Mouse (Mus musculus) adrenal gland, adult 2 months (tissue): ENCODE results near the gene Evc2. TPM values are rescaled to one million over a fixed set of nuclear protein-coding genes. Genes with fewer than 3 reads are reported as not detected.
A peak's percentile ranks its signal among the peaks of the same experiment; 100 is the strongest.

ENCODE experiments used
- DNase-seq: peaks from one replicate; pipeline ENCODE4 v3.0.0; 2021
- polyA plus RNA-seq: library from polyadenylated mRNA; depleted of rRNA; stranded (reverse); fragments of >200 nt; gene quantifications from 2 replicates; pipeline ENCODE4 v1.2.3, GENCODE M21; 2012
- total RNA-seq, 2 experiments: library from RNA; stranded (reverse); gene quantifications; 2 replicates each; pipeline ENCODE4 v1.2.3; 2021

Evc2 gene
- total and polyA plus RNA-seq, 3 experiments: 11.8 to 19.8 (median 19.6) TPM

DNA sequence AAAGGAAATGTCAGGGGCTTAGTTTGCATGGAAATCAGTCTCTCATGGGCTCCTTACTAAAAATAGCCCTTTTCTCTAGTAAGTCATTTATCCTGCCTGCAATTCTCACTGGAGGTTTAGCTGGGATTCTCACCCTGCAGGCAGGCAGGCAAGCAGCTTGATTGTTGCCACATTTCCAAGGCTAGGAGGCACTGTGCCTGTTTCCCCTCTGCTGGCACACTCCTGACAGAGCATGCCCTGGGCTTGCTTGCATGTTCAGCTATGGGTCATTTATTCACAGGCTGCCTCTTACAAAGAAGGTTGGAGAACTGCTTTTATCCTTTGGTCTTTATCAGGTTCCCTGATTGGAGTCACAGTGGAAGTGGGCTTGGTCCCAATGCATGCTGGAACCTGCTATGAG is 27.5 kb downstream of the Evc2 start:
- DNase-seq: peak; percentile 6

DNA sequence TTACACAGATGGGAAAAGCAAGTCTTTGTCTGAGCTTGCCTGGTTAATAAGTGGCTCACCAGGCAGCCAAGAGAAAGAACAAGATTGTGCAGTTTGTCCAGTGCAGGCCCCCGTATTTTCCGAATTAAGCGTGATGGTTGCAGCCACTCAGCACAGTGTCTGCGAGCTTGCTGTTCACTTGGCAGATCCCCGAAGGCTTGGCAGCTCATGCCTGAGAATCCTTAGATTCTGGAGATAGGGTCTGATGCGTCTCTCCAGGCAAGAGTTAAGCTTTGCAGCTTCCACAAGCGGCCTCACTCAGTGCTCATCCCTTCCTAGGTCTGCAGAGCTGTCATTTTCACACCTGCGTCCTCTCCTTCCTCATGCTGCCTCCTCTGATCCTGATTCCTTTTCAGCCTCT is 30.5 kb downstream of the Evc2 start:
- no peak for DNase-seq

DNA sequence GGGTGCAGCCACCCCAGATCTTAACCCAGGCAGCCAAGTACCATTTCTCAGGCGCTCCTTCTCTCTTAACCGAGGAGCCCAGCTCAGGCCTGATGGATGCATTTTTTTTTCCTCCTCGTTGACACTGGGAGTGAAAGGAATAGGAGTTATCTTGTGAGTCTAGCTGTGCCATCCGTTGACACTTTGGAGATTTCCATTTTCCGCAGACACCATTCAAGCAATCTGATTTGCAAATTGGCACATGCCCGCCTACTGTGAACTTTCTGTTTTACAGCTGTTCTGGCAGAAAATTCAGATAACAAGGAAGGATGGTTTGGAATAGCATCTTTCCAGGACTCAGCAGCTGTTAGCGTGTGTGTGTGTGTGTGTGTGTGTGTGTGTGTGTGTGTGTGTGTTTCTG is 39.1 kb downstream of the Evc2 start:
- DNase-seq: no peak

DNA sequence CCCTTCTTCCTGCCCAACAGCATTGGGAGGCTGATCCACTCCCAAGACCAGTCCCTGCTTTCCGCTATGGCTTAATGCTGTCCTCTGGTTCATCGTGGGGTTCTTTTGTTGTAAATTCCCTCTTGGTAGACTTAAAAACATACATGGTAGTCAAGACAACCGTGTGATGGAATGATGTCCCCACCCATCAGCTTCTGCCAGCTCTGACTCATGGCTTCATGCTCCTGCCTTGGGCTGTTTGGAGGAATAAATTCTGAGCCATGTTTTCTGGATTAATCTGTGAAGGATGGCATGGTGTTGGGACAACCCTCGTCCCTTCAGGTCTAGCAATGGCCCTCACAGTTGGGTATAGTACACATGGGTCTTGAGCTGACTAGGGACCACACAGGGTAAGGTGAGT is 42.3 kb downstream of the Evc2 start:
- DNase-seq: no peak

DNA sequence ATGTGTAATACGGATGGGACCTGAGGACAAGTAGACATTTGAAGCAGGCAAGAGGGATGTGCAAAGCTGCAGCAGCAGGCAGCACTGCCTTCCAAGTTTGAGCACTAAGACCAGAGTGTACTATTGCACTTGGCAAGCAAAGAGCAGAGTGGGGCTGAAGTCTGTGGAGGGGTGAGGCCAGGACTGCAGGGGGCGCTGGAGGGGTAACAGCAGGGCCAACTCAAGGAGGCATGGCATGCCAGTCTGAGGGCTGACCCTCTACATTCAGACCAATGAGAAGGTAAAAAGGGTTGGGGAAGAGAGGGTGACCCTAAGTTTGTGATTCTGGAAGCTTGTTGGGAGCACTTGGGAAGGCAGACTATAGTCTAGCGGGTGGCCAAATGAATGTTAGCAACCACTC is 45.3 kb downstream of the Evc2 start:
- peak; percentile 15 for DNase-seq

DNA sequence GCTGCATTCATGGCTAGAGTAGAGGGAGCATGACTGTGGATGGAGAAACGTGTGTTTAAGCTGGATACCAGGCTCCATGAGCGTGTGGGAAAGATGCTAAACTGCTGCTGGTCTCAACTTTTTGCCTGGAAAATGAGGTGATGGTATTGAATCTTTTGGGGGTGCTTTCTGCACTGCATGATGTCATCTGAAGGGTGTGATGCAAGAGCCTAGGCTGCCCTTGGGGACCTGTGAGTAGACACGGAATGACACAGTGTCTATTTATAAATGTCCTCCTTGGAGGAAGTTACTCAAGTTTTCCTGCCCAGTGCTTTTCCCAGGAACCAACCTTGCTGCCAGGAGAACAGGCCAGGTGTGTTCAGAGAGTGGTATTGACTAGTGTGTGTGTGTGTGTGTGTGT is 50.3 kb downstream of the Evc2 start:
- peak; percentile 57 for DNase-seq

DNA sequence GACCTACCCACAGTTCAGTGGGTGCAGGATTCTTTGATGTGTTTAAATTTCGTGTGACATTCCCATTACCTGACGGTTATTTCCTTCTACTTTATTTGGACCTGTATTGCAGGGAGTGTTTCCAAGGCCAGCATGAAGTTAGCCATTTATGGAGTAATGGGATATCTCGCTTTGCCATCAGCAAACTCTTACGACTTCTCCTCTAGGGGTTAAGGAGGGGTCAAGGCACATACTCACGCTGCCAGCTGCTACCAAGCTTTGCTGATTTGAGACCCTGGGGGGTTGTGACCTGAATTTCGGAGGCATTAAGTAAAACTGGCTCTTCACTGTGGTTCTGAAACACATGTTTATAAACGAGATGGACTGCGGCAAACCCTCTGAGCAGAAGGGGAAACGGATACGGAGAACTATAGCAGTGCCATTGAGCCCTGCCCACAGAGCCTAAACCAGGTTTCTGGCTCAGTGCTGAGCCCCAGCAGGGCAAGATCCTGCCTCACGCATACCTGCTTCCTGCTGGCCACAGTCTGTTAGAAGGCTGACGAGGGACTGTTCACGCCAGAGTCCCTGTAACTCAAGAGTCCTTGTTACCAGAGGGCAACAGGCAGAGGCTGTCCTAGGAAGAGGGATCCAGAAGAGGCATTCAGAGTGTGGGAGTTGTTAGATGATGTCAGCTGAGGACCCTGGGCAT is 51.7 kb downstream of the Evc2 start:
- no peak for DNase-seq

DNA sequence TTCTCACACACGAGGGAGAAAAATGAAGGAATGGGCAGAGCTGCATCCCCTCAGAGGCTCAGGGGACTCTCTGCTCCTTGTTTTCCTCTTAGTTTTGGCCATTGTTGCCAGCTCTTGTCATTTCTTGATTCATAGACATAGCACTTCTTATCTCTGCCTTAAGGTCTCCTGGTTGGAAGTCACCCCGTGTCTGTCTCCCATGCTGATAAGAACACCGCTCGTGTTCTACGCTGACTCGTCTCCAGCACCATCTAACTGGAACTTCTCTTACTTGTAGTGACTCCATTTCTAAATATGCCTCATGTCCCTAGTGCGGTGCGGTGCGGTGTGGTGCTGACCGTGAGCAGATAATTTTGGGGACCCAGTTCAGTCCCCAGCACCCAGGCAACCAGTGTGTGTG is 52.6 kb downstream of the Evc2 start:
- no peak for DNase-seq

DNA sequence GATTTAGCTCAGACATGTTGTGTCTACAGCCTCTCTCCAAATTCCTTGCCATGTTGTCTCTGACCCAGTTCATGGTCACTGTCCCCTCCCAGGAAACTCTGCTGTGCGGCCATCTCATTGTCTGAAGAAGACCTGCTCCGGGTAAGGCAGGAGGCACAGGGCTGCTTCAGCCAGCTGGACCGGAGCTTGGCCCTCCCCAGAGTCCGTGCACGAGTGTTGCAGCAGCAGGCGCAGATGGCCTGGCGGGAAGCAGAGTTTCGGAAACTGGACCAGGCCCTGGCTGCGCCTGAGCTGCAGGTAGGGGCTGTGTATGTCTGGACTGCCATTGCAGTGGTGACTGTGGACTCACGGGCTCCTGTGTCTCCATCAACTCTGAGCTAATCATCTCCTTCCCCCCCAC is 53.6 kb downstream of the Evc2 start:
- DNase-seq: no peak

DNA sequence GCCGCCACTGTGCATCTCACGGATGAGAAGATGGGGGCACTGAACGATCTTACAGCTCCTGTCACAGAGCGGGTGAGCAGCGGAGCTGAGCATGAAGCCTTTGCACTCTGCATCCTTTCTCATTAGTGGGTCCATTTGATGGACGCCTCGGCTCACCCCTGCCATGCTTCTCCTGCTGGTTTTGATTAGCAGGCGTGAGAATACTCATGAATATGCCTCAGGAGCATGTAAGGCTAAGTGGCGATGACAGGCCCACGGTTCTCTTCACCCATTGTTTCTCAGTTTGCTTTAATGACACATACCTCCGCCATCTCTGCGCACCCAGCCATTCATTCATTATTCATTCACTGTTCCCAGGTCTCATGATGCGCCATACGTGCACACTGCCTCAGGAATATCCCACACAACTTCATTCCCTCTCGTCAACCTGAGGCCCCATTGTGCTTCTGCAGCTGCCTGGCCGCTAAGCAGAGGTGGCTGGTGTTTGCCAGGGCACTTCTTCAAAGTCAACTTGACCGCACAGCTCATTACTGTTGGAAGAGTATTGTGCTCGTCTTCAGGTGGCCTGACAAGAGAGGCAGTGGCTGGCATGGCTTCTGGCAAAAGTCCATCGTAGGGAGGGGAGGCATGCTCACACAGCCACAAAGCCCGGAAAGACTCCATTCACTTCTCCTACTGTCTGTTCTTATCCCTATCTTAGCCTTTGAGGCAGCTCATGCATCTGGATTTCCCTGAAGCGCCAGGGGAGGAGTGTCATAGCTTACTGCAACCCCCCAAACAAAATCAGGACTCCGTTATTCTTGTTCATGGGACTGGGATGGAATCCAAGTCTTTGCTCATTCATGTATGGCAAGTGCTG is 57.1 kb downstream of the Evc2 start:
- no peak for DNase-seq

DNA sequence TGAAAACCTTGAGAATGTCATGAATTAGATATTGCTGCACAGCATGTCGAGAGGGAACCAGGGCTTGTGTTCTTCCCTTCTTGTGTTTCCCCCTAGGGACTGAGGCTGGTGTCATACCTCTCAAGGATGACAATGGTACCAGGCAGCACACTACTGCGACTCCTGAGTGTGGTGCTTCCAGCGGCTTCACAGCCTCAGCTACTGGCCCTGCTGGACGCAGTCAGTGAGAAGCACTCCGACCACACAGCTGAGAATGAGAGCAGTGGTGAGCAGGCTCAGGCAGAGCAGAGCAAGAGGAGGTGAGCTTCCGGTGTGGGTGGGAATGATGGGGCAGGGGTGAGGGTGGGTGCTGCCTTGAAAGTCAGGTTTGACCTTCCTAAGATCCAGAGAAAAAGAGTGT is 80.7 kb downstream of the Evc2 start:
- DNase-seq: no peak

DNA sequence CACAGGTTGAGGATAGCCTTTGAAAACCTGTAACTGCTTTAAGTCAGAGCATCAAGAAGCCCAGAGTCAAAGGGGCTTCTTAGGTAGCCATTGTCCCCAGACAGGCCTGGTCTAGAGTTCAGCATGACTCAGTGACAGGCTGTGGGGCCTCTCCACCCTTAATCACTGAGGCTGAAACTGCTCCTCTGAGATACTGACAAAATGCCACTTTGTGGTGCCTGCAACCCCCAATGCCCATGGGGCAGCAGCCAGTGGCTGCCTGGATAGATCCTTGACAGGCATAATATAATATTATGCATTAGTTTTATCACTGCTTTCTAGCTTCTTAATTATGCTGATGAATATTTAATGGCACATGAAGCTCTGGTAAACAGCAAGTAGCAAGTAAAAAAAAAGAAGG is 88.9 kb downstream of the Evc2 start:
- DNase-seq: no peak

DNA sequence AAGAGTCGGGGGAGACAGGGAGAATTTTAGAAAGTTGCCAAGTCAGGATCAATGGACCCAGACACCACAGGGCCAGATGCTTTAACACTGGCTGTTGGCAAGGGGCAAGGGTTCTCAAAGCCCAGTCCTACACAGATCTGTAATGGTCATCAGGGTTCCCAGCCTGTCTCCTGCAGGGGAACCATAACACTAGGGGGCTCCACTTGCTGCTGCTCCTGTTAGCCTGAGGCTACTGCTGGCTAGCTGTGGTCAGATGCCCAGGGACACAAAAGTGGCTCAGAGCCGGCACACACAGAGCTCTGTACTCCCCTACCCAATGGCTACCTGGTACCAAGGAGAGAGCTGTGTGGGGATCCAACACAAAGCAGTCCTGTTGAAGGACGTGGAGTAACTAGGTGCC is 97.1 kb downstream of the Evc2 start:
- DNase-seq: no peak

DNA sequence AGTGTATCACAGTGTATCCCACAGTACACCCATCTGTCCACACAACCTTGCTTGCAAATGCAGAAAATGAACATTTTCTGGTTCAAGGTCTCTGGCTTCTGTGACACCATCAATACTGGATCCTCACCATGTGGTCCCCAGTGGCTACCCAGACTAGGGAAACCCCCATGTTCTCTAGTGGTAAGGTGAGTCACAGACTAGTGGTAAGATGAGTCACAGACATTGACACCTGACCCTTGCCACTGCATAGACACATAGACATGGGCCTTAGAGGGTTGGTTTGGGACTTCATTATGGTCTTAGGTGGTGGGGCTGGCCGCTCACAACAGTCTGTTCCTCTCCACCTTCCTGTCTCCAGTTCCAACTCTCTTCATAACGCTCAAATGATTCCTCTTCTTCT is 104.5 kb downstream of the Evc2 start:
- no peak for DNase-seq

DNA sequence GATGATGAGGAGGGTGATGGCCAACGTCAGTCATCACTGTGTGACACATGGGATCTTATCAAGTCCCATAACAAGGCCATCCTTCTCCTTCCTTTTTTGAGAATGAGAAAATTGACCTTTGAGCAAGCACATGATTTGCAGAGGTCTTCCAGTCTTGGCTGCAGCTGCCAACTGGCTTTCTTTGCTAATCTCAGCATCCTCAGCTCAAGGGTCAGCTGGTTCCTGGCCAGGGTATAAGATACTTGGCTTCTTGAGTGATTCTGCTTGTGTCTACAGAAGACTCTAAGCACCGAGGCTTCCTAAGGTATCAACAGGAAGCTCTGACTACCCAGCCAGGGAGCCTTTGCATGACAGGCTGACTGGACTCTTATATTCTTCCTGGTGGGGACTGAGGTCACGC is 109.2 kb downstream of the Evc2 start:
- DNase-seq: no peak

DNA sequence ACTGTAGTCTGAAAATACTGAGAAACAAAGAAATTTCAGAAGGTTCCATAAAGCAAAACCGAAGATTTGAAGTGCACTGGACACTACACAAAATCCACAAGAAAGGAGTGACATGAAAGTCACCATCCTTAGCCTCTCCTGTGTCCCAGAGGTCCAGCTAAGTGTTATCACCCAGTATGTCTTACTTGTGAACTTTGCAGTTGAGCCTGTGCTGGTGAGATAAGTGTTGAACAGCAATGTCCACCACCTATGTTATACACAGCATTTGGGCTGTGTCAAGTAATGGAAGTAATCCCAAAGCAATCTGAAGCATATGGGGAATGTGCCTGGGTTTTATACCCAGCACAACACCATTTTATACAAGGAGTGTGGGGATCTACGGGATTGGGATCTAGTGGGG is 118.3 kb downstream of the Evc2 start:
- no peak for DNase-seq

DNA sequence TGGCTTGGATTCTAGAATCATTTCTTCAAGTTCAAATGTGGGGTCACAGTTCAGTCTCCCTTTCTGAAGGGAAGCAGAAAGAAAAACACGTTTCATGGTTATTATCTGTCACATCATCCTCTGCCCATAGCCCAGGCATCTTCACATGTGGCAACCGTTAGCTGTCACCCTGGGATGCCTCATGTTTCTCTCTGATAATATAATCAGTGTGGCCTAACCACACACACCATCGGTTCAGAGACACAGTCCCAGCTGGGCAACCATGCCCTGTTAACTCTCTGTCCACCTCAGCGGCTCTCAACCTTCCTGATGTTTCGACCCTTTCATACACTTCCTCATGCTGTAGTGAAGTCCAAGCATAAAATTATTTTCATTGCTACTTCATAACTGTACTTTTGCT is 118.9 kb downstream of the Evc2 start:
- DNase-seq: no peak

DNA sequence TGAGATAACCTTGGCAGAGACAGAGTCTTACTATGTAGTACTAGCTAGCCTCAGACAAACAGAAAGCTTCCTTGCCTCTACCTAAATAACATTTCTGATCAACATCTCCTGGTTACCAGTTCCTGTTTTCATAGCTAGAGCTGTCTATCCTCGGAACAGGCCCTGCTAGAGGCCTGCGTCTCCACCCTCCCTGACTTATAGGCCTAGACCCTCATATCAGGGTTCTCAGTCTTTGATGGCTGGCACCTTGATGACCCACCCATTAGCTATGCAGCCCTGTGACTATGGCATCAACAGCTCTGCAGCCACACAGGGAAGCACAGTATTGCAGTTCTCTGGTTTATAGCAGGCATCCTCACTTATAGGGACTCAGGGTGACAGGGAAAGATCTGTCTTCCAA is 119.5 kb downstream of the Evc2 start:
- DNase-seq: no peak

DNA sequence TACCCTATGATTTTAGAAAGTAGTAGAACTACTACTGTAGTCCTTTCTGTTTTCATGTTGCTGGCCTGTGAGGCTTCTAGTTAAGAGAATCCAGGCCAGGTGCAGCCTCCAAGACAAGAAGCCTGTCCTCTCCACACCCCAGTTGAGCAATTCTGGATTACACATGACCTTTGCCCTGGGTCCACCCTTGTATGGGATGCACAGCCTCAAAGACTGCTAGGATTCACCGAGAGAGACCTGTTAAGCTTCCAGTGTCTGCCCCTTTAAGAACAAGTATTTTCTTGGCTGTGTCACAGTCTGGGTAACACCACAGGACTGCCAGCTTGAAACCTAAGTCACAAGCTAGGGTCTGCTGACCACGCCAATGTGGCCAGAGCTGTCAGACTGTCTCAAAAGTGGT is 119.9 kb downstream of the Evc2 start:
- no peak for DNase-seq

DNA sequence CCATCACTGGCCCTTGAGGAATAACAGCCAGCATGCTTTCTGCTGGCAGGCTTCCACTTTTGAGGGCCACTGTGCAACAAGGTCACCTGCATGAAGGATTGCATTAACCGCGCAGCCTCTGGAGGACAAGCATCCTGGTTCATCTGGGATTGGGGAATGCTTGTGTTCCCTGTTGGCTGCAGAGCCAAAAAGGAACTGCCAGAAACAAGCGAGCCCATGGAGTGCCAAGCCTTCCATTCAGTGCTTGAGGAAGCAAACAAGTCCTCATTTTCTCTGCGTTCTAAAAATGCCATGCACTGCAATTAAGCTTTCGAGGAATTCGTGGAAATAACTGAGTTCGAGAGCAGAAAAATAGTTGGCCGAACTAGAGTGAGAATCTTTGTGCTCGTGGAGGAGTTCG is 127.2 kb downstream of the Evc2 start:
- DNase-seq: no peak

DNA sequence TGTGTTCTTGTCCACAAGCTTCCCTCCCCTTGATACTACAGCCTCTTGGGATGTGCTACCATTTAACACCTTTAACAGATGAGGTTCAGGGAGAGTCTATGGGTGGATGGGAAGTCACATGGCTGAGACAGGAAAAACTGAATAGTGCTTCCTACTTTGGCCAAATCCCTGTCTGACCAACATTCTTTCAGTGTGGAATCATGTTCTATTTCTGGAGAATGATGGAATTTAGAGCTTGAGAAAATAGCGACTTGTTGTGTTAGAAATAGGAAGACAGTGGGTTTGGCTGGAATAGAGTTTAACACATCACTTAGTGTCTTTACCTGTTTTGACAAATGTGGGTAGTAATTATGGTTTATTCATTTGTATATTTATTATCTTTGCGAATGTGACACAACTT is 129.3 kb downstream of the Evc2 start:
- no peak for DNase-seq

DNA sequence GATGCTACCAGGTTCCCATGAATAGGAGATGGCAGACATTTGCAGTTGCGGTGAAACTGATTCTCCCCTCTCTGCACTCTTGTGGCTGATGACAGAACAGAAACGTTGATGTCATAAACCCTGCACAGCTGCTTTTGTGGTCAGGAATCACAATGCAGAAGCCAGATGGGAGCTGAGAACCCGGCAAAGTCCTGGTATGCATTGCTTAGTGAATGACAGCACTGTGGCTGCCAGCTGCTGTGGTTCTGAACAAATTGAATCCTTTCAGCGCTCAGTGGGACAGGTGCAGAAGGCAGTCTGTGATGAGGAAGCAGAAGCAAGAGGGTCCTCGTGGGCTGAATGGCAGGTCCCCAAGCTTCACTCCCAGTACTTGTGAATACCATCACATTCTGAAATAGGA is 130.7 kb downstream of the Evc2 start:
- DNase-seq: no peak

DNA sequence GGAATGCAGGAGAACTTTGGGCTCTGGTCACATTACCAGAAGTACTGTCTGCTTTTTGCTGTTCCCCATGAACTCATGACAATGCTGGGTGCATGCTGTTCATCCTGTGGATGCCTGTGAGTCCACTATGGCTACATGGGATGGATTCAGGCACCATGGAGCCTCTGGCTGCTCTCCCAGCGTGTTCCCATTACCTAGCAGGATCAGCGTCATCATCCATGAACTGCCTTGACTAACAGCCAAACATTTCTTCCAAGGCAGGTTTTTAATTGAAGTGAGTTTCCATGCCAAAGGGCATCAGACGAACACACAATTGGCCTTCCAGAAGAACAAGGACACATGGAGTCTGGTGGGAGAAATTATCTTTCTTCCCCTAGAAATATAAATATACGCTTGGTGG is 133.3 kb downstream of the Evc2 start:
- DNase-seq: no peak

DNA sequence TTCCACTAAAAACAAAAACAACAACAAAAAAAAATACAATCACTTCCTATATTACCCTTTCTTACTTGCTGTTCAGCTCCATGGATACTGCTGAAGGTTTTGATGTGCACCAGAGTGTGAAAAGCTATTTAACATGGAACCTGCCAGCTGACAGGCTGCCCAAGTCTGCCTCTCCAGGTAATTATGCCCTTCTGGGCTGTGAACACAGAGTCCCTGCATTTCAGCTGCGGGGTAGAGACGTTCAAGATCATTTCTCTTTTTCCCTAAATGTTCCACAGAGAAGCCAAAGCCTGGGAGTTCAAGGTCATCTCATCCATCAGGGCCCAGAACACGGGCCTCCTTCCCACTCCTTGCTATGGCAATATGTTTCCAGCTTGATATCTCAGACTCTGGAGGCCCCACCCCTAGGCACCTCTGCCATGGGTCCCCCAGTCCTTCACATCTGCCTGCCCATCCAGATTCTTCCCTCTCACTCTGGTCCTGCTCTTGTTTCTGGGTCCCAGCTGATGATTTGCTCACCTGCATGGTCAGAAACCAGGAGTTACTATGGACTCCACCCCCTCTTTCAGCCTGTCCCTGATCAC is 133.8 kb downstream of the Evc2 start:
- DNase-seq: no peak
